Mouse (Mus musculus) bone marrow, adult 2 months (tissue): Measurements from ENCODE around the gene Dcst2. TPM values are rescaled to one million over a fixed set of nuclear protein-coding genes. Genes with fewer than 3 reads are reported as not detected.

Experiments
- H3K27ac ChIP-seq: fragments of 200-500 bp; 2 replicates; pipeline ENCODE4 v1.5.1; 2012; ENCODE audit warnings: low read depth, mild to moderate bottlenecking, control low read depth, inconsistent platforms, low read length; ENCODE audit not compliant: control insufficient read depth, poor library complexity, insufficient read depth
- H3K4me1 ChIP-seq: fragments of 200-500 bp; 2 replicates; pipeline ENCODE4 v1.6.1; 2011; ENCODE audit warnings: low read length; ENCODE audit not compliant: control insufficient read depth, insufficient read depth
- H3K4me3 ChIP-seq: fragments of 200-500 bp; replicated peaks from 2 replicates; pipeline ENCODE3; 2011; ENCODE audit warnings: mild to moderate bottlenecking, low read depth, low read length, control low read depth; ENCODE audit not compliant: control insufficient read depth
- CTCF ChIP-seq: fragments of 200-500 bp; IDR thresholded peaks from 2 replicates; pipeline ENCODE4 v1.5.1; 2011; ENCODE audit warnings: low read length, control low read depth; ENCODE audit not compliant: control insufficient read depth, insufficient read depth
- POLR2A ChIP-seq: fragments of 200-500 bp; IDR thresholded peaks from 2 replicates; pipeline ENCODE4 v1.6.1; 2011; ENCODE audit warnings: low read depth, mild to moderate bottlenecking, control low read depth, low read length, borderline replicate concordance; ENCODE audit not compliant: control insufficient read depth
- WGBS: fragments of 180-500 bp; shearing (Covaris S2); methylation state at CpG from one replicate; pipeline ENCODE4 v1.1.7; 2018; 5-methylcytosine and 5-hydroxymethylcytosine counted together
- polyA plus RNA-seq: library from polyadenylated mRNA; stranded (reverse); fragments of >200 nt; gene quantifications from 2 replicates; pipeline ENCODE4 v1.2.4, GENCODE M21; 2011; ENCODE audit warnings: low replicate concordance; ENCODE audit not compliant: missing spikeins, insufficient read depth, insufficient read length

Dcst2 gene
- polyA plus RNA-seq, 1 experiment, result not detected

DNA sequence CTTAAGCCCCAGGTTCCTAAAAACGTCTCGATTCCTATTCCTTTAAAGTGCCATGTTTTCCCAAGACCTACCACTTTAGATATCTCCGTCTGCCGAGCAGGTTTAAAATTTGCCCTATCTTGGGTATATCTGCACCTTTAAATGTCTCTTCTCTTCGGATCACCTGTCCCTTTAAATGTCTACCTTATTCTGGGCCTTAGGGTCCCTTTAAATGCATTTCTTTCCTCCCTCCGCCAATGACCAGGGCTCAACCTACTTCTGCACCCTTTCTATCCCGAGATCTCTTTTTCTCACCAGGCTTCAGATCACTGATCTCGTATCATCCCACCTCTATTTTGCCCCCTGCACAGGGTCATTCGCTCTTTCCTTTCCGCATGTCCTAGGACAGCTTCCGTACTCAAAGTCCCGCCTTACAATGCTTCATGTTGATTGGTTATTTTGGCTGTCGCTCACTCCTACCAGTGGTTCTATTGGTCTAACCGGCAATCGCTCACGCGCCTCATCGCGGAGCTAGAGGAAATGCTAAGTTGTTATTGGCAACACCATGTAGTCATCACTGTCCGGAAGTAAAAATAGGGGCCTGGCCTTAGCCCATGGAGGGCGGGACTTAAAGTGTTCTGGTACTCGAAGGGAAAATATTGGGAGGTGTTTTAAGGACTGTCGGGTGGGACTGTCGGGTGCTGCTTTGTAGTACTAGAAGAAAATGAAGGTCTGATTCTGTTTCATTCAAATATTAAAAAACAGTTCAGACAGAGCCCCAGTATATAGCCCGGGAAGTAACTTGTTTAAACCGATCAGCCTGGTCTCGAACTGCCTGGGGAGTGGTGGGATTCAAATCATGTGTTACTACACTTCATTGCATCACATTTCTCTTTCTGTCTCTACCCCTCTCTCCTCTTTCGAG is 50.0 kb downstream of the Dcst2 start, which contains the start of gene Flad1:
Flad1 (minus strand) TSS at position 381 of the 904 bp plus-strand sequence.
- TF ChIP-seq POLR2A, result no peak
- no peak for TF ChIP-seq CTCF
- no peaks in the 10 kb centered on the region for H3K4me1 ChIP-seq
- WGBS, result 2% methylated on average over 28 of the region's 28 CpGs
- peak within 1 kb of the TSS; percentile 73 for H3K4me3 ChIP-seq
- H3K27ac ChIP-seq, result no peak within 1 kb of the TSS

- 95% methylated on average over 8 of the region's 8 CpGs for WGBS
- TF ChIP-seq CTCF (no peak), POLR2A (no peak)
- Histone ChIP-seq H3K4me1 (peaks cover 2% of the 10 kb centered on the region; the same call in 1 of the 2 replicates), H3K4me3 (no peak overlapping the region), H3K27ac (no peak overlapping the region)
These were observed 54.4 kb downstream of the Dcst2 start for GRCm38 (mm10) chr3:89416158-89416557.

GRCm38 (mm10) chr3:89417131-89417530 is 55.4 kb downstream of the Dcst2 start:
- H3K4me3 ChIP-seq, result peak overlapping the region; percentile 49
- peaks cover 2% of the 10 kb centered on the region; the same call in 1 of the 2 replicates for H3K4me1 ChIP-seq
- no peak overlapping the region for H3K27ac ChIP-seq
- TF ChIP-seq POLR2A, result no peak
- WGBS, result 28% methylated on average over 2 of the region's 2 CpGs

GRCm38 (mm10) chr3:89417840-89418169 is 56.0 kb downstream of the Dcst2 start:
- H3K4me1 ChIP-seq, result peaks cover 3% of the 10 kb centered on the region; the same call in 1 of the 2 replicates
- H3K4me3 ChIP-seq, result peak overlapping the region; percentile 90
- WGBS, result 1% methylated on average over 20 of the region's 20 CpGs
- peak overlapping the region; percentile 57 for H3K27ac ChIP-seq
- no peak for TF ChIP-seq POLR2A
- TF ChIP-seq CTCF, result no peak

DNA sequence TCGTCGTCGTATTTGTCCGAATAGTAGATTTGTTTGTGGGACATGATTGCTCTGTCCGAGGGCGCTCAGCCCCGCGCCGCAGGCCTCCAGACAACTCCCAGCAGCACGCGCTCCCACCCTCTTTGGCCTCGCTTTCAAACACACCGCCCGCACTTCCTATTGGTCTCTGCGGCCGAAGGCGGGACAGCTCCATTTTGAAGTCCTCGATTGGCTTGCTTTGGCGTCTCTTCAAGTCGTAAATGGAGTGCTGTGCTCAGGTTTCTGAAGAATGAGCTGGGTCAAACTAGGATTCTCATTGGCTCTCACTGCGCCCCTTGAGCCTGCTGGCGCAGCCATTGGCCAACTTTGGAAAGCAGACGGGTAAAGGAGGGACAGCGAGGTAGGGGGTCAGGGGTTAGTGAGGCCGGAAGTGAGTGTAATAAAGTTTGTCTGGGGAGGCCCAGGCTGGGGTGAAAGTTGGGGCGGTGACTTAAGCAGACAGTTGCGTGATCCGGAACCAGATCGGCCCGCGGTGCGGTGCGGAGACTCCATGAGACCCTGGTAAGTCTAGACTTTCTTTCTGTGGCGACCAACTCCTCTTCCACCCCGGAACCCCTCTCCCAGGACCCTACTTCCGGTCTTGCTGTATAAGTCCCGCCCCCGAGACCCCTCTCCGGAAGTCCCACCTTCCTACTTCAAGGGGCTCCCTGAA is 56.5 kb downstream of the Dcst2 start, which contains the start of the genes Cks1b and Shc1:
Cks1b (minus strand) TSS at position 214 of the 691 bp plus-strand sequence.
Shc1 (plus strand) TSS at position 274 of the 691 bp plus-strand sequence.
- Histone ChIP-seq H3K27ac (peak within 1 kb of the TSS; percentile 88), H3K4me1 (peaks cover 5% of the 10 kb centered on the region; the same call in 1 of the 2 replicates), H3K4me3 (peak within 1 kb of the TSS; percentile 90)
- no peak for TF ChIP-seq CTCF
- peak; percentile 86 for TF ChIP-seq POLR2A
- under 1% methylated on average over 39 of the region's 39 CpGs for WGBS

- TF ChIP-seq CTCF, result no peak
- TF ChIP-seq POLR2A, result no peak
- 0% methylated on average over 16 of the region's 16 CpGs for WGBS
- H3K4me3 ChIP-seq, result peak overlapping the region; percentile 90
- peaks cover 5% of the 10 kb centered on the region; the same call in 1 of the 2 replicates for H3K4me1 ChIP-seq
- H3K27ac ChIP-seq, result peak overlapping the region; percentile 88
These were observed 57.1 kb downstream of the Dcst2 start for GRCm38 (mm10) chr3:89418861-89419250.

- TF ChIP-seq CTCF, result no peak
- TF ChIP-seq POLR2A, result no peak
- WGBS, result 12% methylated on average over 9 of the region's 9 CpGs
- H3K27ac ChIP-seq, result peak overlapping the region; percentile 88
- peak overlapping the region; percentile 90 for H3K4me3 ChIP-seq
- H3K4me1 ChIP-seq, result peaks cover 5% of the 10 kb centered on the region; the same call in 1 of the 2 replicates
These were observed 57.8 kb downstream of the Dcst2 start for GRCm38 (mm10) chr3:89419571-89419970.

- peaks cover 5% of the 10 kb centered on the region; the same call in 1 of the 2 replicates for H3K4me1 ChIP-seq
- WGBS, result 35% methylated on average over 3 of the region's 3 CpGs
- peak overlapping the region; percentile 90 for H3K4me3 ChIP-seq
- peak overlapping the region; percentile 88 for H3K27ac ChIP-seq
- TF ChIP-seq CTCF (no peak), POLR2A (no peak)
These were observed 58.2 kb downstream of the Dcst2 start for GRCm38 (mm10) chr3:89419981-89420380.
